Mouse (Mus musculus) C2C12 (cell line): ENCODE data around the gene Syne1. TPM values are rescaled to one million over a fixed set of nuclear protein-coding genes. Genes with fewer than 3 reads are reported as not detected.

Experiments used
- H3K27me3 ChIP-seq: one replicate; pipeline ENCODE4 v1.6.1; 2011; ENCODE audit not compliant: control insufficient read depth, insufficient read depth, insufficient read length
- H3K36me3 ChIP-seq: one replicate; pipeline ENCODE4 v1.6.1; 2011; ENCODE audit not compliant: control insufficient read depth, insufficient read depth
- H3K4me3 ChIP-seq: one replicate; pipeline ENCODE4 v1.5.1; 2011; ENCODE audit warnings: mild to moderate bottlenecking, control low read depth; ENCODE audit not compliant: poor library complexity, insufficient read depth, severe bottlenecking
- H3K79me2 ChIP-seq: one replicate; pipeline ENCODE4 v1.6.1; 2011; ENCODE audit not compliant: control insufficient read depth, insufficient read depth
- H3K79me3 ChIP-seq: one replicate; pipeline ENCODE4 v1.6.1; 2011; ENCODE audit warnings: low read depth, control low read depth
- H3ac ChIP-seq: one replicate; pipeline ENCODE3; 2011; ENCODE audit warnings: low read depth; ENCODE audit not compliant: control insufficient read depth, insufficient read length
- CEBPB ChIP-seq: IDR thresholded peaks from one replicate; pipeline ENCODE4 v1.6.1; 2011; ENCODE audit warnings: low read depth, mild to moderate bottlenecking, control low read depth, moderate library complexity
- CTCF ChIP-seq: IDR thresholded peaks from one replicate; pipeline ENCODE4 v1.5.1; 2011; ENCODE audit not compliant: control insufficient read depth, insufficient read depth, insufficient read length
- FOSL1 ChIP-seq: IDR thresholded peaks from one replicate; pipeline ENCODE4 v1.8.0; 2011; ENCODE audit warnings: mild to moderate bottlenecking, low read length; ENCODE audit not compliant: poor library complexity, insufficient read depth, severe bottlenecking
- MAX ChIP-seq: IDR thresholded peaks from one replicate; pipeline ENCODE4 v1.6.1; 2011; ENCODE audit warnings: mild to moderate bottlenecking, control low read depth
- MYOD1 ChIP-seq: IDR thresholded peaks from one replicate; pipeline ENCODE4 v1.6.1; 2011; ENCODE audit warnings: low read depth; ENCODE audit not compliant: control insufficient read depth, insufficient read length
- MYOG ChIP-seq: IDR thresholded peaks from one replicate; pipeline ENCODE4 v1.6.1; 2011; ENCODE audit not compliant: control insufficient read depth, insufficient read length; ENCODE audit errors: extremely low read depth
- USF1 ChIP-seq: IDR thresholded peaks from one replicate; pipeline ENCODE4 v1.6.1; 2011; ENCODE audit warnings: low read depth, mild to moderate bottlenecking, control low read depth, moderate library complexity
- polyA plus RNA-seq: library from polyadenylated mRNA; unstranded; fragments of >200 nt; fragmentation: generic; extraction: Trizol; gene quantifications from one replicate; pipeline ENCODE4 v1.2.1, GENCODE M21; 2012; ENCODE audit warnings: missing spikeins

The Syne1 gene
- polyA plus RNA-seq, 1 experiment, result 4.1 TPM

DNA sequence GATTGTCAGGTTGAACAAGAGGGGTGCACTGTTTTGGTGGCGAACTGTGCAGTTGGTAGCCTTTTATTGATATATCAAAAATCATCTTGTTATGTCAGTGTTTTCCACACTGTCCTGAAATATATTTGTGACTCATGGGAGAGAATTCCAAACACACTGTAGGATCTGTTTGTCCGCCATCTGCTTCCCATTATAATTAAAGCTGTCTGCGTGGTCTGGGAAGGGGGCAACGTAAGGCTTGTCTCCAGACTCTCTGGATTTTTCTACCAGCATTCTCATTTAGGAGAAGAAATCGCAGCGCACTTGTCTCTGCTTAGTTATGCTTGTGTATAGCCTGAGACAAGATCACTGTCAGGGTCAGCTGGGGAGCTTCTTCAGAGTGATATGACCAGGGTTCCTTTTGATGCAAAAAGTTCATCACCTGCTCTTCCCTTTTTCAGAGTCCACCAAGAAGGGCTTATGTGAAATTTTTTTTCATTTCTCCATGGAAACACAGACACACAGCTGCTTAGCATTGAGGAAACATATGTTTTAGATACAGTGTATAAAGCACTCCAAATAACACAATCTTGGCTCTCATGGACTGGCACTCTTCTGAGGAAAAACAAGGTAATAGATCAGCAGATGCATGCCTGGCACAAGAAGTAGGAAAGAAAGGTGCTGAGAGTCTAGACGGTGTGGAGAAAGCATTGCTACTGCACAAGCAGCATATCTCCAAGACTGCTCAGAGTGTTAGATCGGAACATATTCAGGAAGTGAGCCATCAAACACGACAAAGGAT lies 316.4 kb downstream of the Syne1 start:
- H3K79me3 ChIP-seq, result no peaks in the 10 kb centered on the region
- no peak overlapping the region for H3ac ChIP-seq
- H3K27me3 ChIP-seq, result no peaks in the 10 kb centered on the region
- no peaks in the 10 kb centered on the region for H3K79me2 ChIP-seq
- H3K36me3 ChIP-seq, result peaks cover 3% of the 10 kb centered on the region
- no peak overlapping the region for H3K4me3 ChIP-seq
- TF ChIP-seq FOSL1 (no peak), USF1 (no peak), MYOG (no peak), CEBPB (no peak), CTCF (no peak), MAX (no peak), MYOD1 (no peak)

DNA sequence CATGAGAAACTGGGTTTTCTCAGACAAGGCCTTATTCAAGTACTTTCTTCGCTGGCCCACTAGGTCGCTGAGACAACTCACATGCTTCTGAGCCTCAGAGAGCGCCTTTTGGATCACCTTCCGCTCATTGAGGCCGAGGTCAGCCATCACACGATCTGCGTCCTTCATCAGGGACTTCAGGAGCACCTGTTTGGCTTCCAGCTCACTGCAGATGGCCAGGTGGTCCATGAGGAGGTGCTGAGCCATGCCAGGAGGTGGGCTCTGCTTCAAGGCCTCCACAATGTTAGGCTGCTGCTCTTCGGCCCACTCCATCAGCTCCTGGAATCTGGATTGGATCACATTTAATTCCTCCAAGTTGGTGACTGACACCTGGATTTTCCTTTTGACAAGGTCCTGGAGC lies 322.2 kb downstream of the Syne1 start:
- no peak for TF ChIP-seq CTCF
- TF ChIP-seq CEBPB, result no peak
- TF ChIP-seq MYOD1, result no peak
- TF ChIP-seq MAX, result no peak
- no peak for TF ChIP-seq FOSL1
- no peak for TF ChIP-seq MYOG
- TF ChIP-seq USF1, result no peak
- Histone ChIP-seq H3K79me2 (no peaks in the 10 kb centered on the region), H3K27me3 (no peaks in the 10 kb centered on the region), H3K4me3 (no peak overlapping the region), H3K79me3 (no peaks in the 10 kb centered on the region), H3ac (no peak overlapping the region), H3K36me3 (peaks cover 4% of the 10 kb centered on the region)

DNA sequence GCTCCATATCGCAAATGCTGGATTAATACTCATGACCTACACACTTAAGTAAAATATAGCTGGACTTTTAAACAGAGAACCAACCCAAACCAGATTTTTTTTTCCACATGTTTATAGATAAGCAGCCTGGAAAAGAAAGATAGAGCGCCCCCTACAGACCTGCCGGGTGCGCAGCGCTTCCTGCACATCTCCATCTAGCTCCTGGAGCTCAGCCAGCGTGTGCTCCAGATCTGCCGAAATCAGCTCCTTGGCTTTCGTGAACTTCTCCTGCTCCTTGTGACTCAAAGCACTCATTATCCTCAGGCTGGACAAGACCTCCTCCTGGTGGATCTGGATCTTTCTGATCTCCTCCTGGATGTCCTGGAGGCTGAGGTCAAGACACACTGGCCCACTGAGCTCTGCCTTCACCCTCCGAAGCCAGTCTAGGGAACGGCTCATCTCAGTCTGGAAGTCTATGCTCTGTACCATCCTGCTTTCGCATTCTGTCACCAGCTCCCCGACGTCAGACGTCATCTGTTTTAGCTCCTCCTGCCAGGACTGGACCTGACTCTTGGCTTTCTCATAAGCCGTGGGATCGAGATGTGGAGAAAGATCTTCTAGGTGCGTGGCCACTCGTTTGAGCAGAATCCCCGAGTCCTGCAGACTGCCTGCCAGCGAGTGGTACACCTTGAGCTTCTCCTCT lies 323.7 kb downstream of the Syne1 start:
- H3K4me3 ChIP-seq, result no peak overlapping the region
- H3ac ChIP-seq, result no peak overlapping the region
- H3K79me3 ChIP-seq, result no peaks in the 10 kb centered on the region
- no peak for TF ChIP-seq MAX
- H3K36me3 ChIP-seq, result peaks cover 4% of the 10 kb centered on the region
- H3K79me2 ChIP-seq, result no peaks in the 10 kb centered on the region
- no peaks in the 10 kb centered on the region for H3K27me3 ChIP-seq

DNA sequence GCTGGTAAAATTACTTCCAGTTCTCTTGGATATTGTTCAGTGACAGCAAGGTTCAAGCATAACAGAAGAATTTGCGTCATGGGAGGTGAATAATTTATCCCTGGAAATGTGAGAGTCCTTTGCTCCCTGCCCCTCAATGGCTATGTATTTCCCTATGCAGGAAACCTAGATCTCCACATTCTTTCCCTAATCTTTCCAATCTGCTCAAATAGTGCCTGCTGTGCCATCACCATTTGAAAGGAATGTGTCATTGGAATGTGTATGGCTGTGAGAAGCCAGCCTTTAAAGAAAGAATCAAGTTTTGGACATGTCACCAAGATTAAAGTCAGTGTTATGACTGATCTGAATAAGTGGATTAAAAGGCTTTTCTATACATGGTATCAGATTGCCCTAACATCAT lies 335.3 kb downstream of the Syne1 start:
- Histone ChIP-seq H3K4me3 (no peak overlapping the region), H3K79me2 (no peaks in the 10 kb centered on the region), H3K79me3 (no peaks in the 10 kb centered on the region), H3ac (no peak overlapping the region), H3K36me3 (no peaks in the 10 kb centered on the region), H3K27me3 (no peaks in the 10 kb centered on the region)
- TF ChIP-seq FOSL1, result no peak
- no peak for TF ChIP-seq CTCF
- TF ChIP-seq CEBPB, result no peak
- TF ChIP-seq MYOG, result no peak
- no peak for TF ChIP-seq MAX

DNA sequence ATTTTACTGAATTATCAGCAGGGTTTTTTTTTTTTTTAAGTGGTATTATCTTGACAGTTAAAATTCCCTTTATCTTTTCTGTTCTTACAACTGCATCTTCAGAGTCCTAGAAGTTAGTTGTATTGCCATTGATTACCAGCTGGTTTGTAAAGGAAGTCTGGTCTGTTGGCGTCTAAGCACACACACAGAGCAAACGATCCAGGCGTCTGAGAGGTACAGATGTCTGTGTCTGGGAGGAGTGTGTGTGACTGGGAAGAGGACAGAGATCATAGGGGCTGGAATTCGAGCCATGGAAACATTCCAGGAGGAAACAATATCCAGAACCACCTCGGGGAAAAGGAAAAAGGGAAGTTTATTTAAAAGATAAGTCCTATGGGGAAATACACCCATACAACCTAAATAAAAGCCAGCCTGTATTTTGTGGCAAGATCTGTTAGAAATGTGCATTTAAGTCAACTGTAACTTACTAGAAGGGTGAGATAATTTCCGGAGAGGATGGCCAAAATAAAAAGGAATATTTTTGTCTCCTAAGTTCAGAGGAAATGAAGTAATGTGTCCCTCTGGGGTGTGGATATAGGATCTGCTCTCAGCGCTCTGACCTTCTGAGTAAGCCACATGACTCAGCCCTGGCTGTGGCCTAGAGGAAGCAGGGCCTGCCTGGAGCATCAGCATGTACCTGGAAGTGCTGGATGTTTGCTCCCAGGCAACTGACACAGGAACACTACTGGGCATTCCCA lies 343.2 kb downstream of the Syne1 start:
- Histone ChIP-seq H3K27me3 (no peaks in the 10 kb centered on the region), H3K4me3 (no peak overlapping the region), H3K79me2 (no peaks in the 10 kb centered on the region), H3K36me3 (no peaks in the 10 kb centered on the region), H3ac (peak overlapping the region; percentile 14), H3K79me3 (no peaks in the 10 kb centered on the region)
- no peak for TF ChIP-seq MYOD1
- TF ChIP-seq CTCF, result no peak
- peak; percentile 46 for TF ChIP-seq FOSL1
- peak; percentile 57 for TF ChIP-seq CEBPB
- TF ChIP-seq MAX, result peak; percentile 82
- TF ChIP-seq USF1, result peak; percentile 69
- no peak for TF ChIP-seq MYOG

DNA sequence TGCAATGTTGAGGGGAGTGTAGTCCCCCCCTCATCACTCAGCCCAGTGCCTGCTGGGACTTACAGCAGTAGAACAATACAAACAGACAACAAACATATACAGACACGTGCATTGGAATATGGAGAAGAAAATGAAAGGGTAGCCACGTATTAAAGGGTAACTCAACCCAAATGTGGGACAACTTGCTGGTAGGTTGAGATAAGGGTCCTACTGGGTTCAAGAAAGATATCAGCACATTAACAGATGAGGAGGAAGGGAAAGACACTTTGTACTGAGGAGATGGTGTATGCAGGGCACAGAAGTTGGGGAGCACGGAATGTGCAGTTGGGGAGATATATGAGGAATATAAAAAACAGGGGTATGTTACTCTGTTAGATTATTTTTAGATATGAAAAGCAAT lies 345.3 kb downstream of the Syne1 start:
- H3K4me3 ChIP-seq, result no peak overlapping the region
- TF ChIP-seq CTCF, result no peak
- TF ChIP-seq CEBPB, result no peak
- no peak for TF ChIP-seq MYOD1
- TF ChIP-seq FOSL1, result no peak
- TF ChIP-seq MAX, result no peak
- TF ChIP-seq USF1, result no peak
- no peak for TF ChIP-seq MYOG
- no peaks in the 10 kb centered on the region for H3K36me3 ChIP-seq
- H3ac ChIP-seq, result no peak overlapping the region
- H3K79me3 ChIP-seq, result no peaks in the 10 kb centered on the region
- H3K27me3 ChIP-seq, result no peaks in the 10 kb centered on the region
- H3K79me2 ChIP-seq, result no peaks in the 10 kb centered on the region
